Mouse (Mus musculus) embryonic fibroblast, embryonic 13.5 days (primary cell): ENCODE results near the gene Mtr.

Experiments
- CTCF ChIP-seq: IDR thresholded peaks from 2 replicates; pipeline ENCODE4 v1.5.1; 2011; ENCODE audit warnings: mild to moderate bottlenecking, control low read depth, low read length, moderate library complexity, borderline replicate concordance; ENCODE audit not compliant: insufficient read depth
- POLR2A ChIP-seq: IDR thresholded peaks from 2 replicates; pipeline ENCODE4 v1.6.1; 2011; ENCODE audit warnings: low read depth, mild to moderate bottlenecking, control low read depth, low read length, moderate library complexity

DNA sequence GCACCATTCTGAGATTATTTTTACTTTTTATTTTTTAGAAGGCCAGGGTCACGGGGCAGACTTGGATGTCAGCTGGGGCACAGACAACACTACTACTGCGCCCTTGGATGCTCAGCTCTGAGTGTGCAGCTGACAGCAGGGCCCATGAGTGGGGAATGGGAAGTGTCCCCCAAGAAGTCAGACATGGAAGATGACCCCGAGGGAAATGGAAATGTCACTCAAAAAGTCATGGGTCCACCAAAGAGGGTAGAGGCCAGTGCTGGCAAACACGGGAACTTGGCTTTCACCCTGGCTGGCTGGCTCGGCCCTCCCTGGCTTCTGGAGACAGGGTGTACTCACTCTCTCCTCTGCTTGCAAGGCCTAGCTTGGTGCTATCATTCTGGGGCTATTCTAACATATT, 47.1 kb upstream of the Mtr start:
- TF ChIP-seq POLR2A (no peak), CTCF (no peak)
